ENCODE assay signal across 23 mouse cellular contexts in the genomic region with DNA sequence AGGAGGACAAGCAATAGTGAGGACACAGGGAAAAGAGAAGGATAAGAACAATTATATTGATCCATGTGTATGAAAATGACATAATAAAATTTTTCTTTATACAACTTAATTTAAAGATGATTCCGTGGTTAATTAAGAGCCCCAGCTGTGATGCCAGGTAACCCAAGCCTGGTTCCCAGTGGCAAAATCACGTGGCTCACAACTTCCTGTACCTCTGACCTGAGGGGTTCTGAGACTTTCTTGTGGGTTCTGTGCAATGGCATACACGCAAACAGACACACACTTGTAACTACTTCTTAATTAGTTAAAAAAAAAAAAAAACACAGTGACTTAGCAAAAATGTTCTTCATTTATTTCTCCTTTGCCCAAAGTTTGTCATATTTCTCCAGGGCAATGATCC. TPM values are rescaled to one million over a fixed set of nuclear protein-coding genes. Genes with fewer than 3 reads are reported as not detected.
DNase-seq lines count a peak whose midpoint lies in the region; ATAC-seq lines count a peak whose summit lies in the region.
"Had no signal": no experiment of that assay in that cellular context is flagged by ENCODE, and none has a peak within 500 bp of the region (broad histone marks: within the 10 kb centered on the region; RNA-seq: fewer than 3 reads in every experiment).

No protein-coding gene starts in this region.

- peak; percentile 15 for DNase-seq in CD4-positive, CD25-positive, alpha-beta regulatory T cell, adult 2 months (ENCODE audit: low read depth, low spot score)
- DNase-seq in thymus, postnatal 14 days, result peak; percentile 54
- no peak for DNase-seq in layer of hippocampus, postnatal 14 days (ENCODE audit: low spot score in 2 of 2)
- no peak for DNase-seq in adrenal gland, postnatal 14 days
- DNase-seq: adrenal gland, postnatal 10 days; cerebellum, adult 11 months; cerebellum, adult 2 months; cerebellum, adult 9-11 months; cerebellum, postnatal 36 days; embryo, embryonic 11 days; gastrocnemius, postnatal 10 days; heart, adult 11 months had no signal

- no peak overlapping the region for H3K4me2 ChIP-seq in midbrain, embryonic 13.5 days (replicated peaks)
- H3K4me2 ChIP-seq: embryonic facial prominence, embryonic 13.5 days; forebrain, embryonic 13.5 days; heart, embryonic 11.5 days; hindbrain, embryonic 12.5 days; hindbrain, embryonic 15.5 days had no signal

- no peaks in the 10 kb centered on the region for H3K4me1 ChIP-seq in midbrain, embryonic 13.5 days (replicated peaks)
- H3K4me1 ChIP-seq: embryonic facial prominence, embryonic 10.5 days; embryonic facial prominence, embryonic 13.5 days; forebrain, embryonic 13.5 days; hindbrain, embryonic 12.5 days; hindbrain, embryonic 15.5 days had no signal

- no peak overlapping the region for H3K9ac ChIP-seq in midbrain, embryonic 13.5 days (replicated peaks)
- H3K9ac ChIP-seq: embryonic facial prominence, embryonic 13.5 days; forebrain, embryonic 13.5 days; hindbrain, embryonic 12.5 days; hindbrain, embryonic 15.5 days had no signal

- H3K9me3 ChIP-seq in midbrain, embryonic 13.5 days, result no peaks in the 10 kb centered on the region
- H3K9me3 ChIP-seq: embryonic facial prominence, embryonic 10.5 days; embryonic facial prominence, embryonic 13.5 days; forebrain, embryonic 13.5 days; hindbrain, embryonic 12.5 days; hindbrain, embryonic 15.5 days had no signal

- H3K4me3 ChIP-seq in midbrain, embryonic 13.5 days (replicated peaks), result no peak overlapping the region
- H3K4me3 ChIP-seq: embryonic facial prominence, embryonic 10.5 days; embryonic facial prominence, embryonic 13.5 days; erythroblast, embryonic 14.5 days; forebrain, embryonic 13.5 days; hindbrain, embryonic 12.5 days; hindbrain, embryonic 15.5 days had no signal

- 83% methylated on average over 3 of the region's 3 CpGs for WGBS in midbrain, embryonic 13.5 days

- H3K27ac ChIP-seq in midbrain, embryonic 13.5 days, result no peak overlapping the region
- H3K27ac ChIP-seq: embryonic facial prominence, embryonic 10.5 days; embryonic facial prominence, embryonic 13.5 days; forebrain, embryonic 13.5 days; hindbrain, embryonic 12.5 days; hindbrain, embryonic 15.5 days had no signal

- H3K27me3 ChIP-seq in midbrain, embryonic 13.5 days, result no peaks in the 10 kb centered on the region
- H3K27me3 ChIP-seq: embryonic facial prominence, embryonic 13.5 days; forebrain, embryonic 13.5 days; hindbrain, embryonic 12.5 days; hindbrain, embryonic 15.5 days had no signal

- H3K36me3 ChIP-seq in midbrain, embryonic 13.5 days, result no peaks in the 10 kb centered on the region
- H3K36me3 ChIP-seq: embryonic facial prominence, embryonic 10.5 days; embryonic facial prominence, embryonic 13.5 days; hindbrain, embryonic 12.5 days; hindbrain, embryonic 15.5 days had no signal

- no peak for ATAC-seq in CD4-positive, CD25-positive, alpha-beta regulatory T cell, adult 4 months
- ATAC-seq in megakaryocyte progenitor cell, adult 5-6 weeks (replicated peaks; ENCODE audit: poor library complexity), result 0 out of 2 replicates have a peak, but pooled peaks have one; percentile 14
- ATAC-seq in midbrain, embryonic 13.5 days, result no peak
- ATAC-seq: forebrain, embryonic 13.5 days; forebrain, embryonic 16.5 days had no signal

RNA-seq across cellular contexts. Expression of gene Gadd45a, which starts 57.2 kb away (rescaled TPM):
- polyA plus RNA-seq in CD4-positive, CD25-positive, alpha-beta regulatory T cell, adult 4 months (2017; shearing (Covaris generic)), result 1 to 10 TPM; 5.0 to 9.6 TPM
- total RNA-seq in megakaryocyte progenitor cell, adult 5-6 weeks (2015), result 50.6 and 58.0 TPM in 2 replicates
- 40.4 and 64.3 TPM in 2 replicates for total RNA-seq in megakaryocyte progenitor cell, adult 5-6 weeks (2017)
- 18.6 and 21.1 TPM in 2 replicates for polyA plus RNA-seq in midbrain, embryonic 13.5 days (2015; fragmentation: Nextera tagmentation; extraction: Ambion mirVana)
- total RNA-seq in layer of hippocampus, postnatal 14 days (2021), result 1 to 10 TPM; 7.0 to 8.2 TPM
- 15.1 and 25.8 TPM in 2 replicates for total RNA-seq in adrenal gland, postnatal 14 days (2021)

Comparison
In these comparisons a context has a peak if more than half of its experiments do, and no peak if none do; other contexts are left out.
1. DNase-seq: peak in CD4-positive, CD25-positive, alpha-beta regulatory T cell, adult 2 months (single experiment) and thymus, postnatal 14 days (single experiment); none in layer of hippocampus, postnatal 14 days (0 of 2) and adrenal gland, postnatal 14 days (single experiment).